Mouse (Mus musculus) forebrain, embryonic 15.5 days (tissue): ENCODE data around the gene Xpo4. TPM values are rescaled to one million over a fixed set of nuclear protein-coding genes. Genes with fewer than 3 reads are reported as not detected.
A peak's percentile ranks its signal among the peaks of the same experiment; 100 is the strongest.

Experiments used
- ATAC-seq: fragments of 200-750 bp; cut with Nextera tagmentation; replicated peaks from 2 replicates; pipeline ENCODE4 v1.8.0; 2017; ENCODE audit warnings: mild to moderate bottlenecking, moderate TSS enrichment, moderate library complexity
- H3K27ac ChIP-seq: fragments of 300-500 bp; sonication (generic); replicated peaks from 2 replicates; pipeline ENCODE4 v1.5.1; 2015; ENCODE audit warnings: mild to moderate bottlenecking, inconsistent platforms
- H3K27me3 ChIP-seq: fragments of 300-500 bp; sonication (generic); 2 replicates; pipeline ENCODE4 v1.6.1; 2015; ENCODE audit warnings: inconsistent platforms
- H3K36me3 ChIP-seq: fragments of 300-500 bp; sonication (generic); 2 replicates; pipeline ENCODE4 v1.6.1; 2015; ENCODE audit warnings: mild to moderate bottlenecking, inconsistent platforms
- H3K4me1 ChIP-seq: fragments of 300-500 bp; sonication (generic); 2 replicates; pipeline ENCODE4 v1.6.1; 2015; ENCODE audit warnings: inconsistent platforms
- H3K4me2 ChIP-seq: fragments of 300-500 bp; sonication (generic); replicated peaks from 2 replicates; pipeline ENCODE4 v1.6.1; 2015; ENCODE audit warnings: mild to moderate bottlenecking, inconsistent platforms
- H3K4me3 ChIP-seq: fragments of 300-500 bp; sonication (generic); 2 replicates; pipeline ENCODE4 v1.5.1; 2015; ENCODE audit warnings: mild to moderate bottlenecking, inconsistent platforms
- H3K9ac ChIP-seq: fragments of 300-500 bp; sonication (generic); replicated peaks from 2 replicates; pipeline ENCODE4 v1.6.1; 2015; ENCODE audit warnings: mild to moderate bottlenecking, inconsistent platforms
- H3K9me3 ChIP-seq: fragments of 300-500 bp; sonication (generic); 2 replicates; pipeline ENCODE4 v1.6.1; 2016; ENCODE audit warnings: inconsistent platforms
- WGBS: fragments of 180-500 bp; shearing (Covaris S2); methylation state at CpG from one replicate; pipeline ENCODE4 v1.1.7; 2015; ENCODE audit warnings: mixed read lengths; 5-methylcytosine and 5-hydroxymethylcytosine counted together
- polyA plus RNA-seq: library from polyadenylated mRNA; unstranded; fragments of >200 nt; fragmentation: Nextera tagmentation; extraction: Ambion mirVana; gene quantifications from 2 replicates; pipeline ENCODE4 v1.2.1, GENCODE M21; 2015

Gene Xpo4
- polyA plus RNA-seq = 14.9 and 15.7 TPM in 2 replicates

DNA sequence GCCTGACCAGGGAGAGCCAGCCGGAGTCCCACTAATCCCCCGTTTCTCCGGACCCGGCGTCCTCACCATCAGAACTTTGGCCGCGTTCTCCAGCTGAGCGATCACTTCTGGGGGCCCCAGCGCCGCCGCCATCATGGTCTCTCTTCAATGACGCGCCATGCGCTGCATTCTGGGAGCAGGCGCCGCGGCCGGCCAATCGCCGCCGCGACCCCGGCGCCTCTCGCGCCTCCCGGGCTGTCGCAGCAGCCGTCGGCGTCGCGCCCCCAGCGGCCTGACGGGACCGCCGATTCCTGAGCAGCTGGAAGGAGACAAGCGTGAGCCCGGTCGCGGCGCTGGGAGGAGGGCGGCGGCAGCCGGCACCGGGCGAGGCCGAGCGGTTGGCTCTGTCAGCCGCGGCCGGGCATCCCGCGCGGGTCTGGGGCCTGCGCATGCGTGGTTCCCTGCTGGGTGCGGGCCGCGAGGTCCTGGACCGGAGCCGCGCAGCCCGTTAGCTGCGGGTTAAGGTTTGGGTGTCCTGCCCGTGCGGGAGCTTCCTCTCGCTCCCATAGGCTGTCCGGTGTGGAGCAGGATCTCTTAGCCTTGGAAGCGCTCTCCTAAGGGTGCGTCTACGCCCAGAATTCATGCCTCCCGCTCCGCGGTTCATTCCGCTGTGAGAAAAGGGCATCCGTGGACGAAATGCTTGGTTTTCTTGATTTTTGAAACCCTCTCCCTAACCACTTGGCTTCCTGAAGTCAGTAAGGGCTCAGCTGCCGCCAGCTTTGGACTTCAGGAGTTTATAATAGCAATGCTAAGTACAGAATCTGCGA lies at the start of gene Xpo4:
Gene Xpo4 (minus strand): TSS at position 609 of the 806 bp plus-strand sequence.
- H3K27me3 ChIP-seq = no peaks in the 10 kb centered on the region
- peak within 1 kb of the TSS; percentile 85 for H3K4me2 ChIP-seq
- H3K27ac ChIP-seq = peak within 1 kb of the TSS; percentile 96
- H3K4me1 ChIP-seq = peaks cover 30% of the 10 kb centered on the region
- H3K9me3 ChIP-seq = no peaks in the 10 kb centered on the region
- peak within 1 kb of the TSS; percentile 90 for H3K9ac ChIP-seq
- ATAC-seq = peak; percentile 97
- peak within 1 kb of the TSS; percentile 82 for H3K4me3 ChIP-seq
- WGBS = under 1% methylated on average over 73 of the region's 80 CpGs
- no peaks in the 10 kb centered on the region for H3K36me3 ChIP-seq

DNA sequence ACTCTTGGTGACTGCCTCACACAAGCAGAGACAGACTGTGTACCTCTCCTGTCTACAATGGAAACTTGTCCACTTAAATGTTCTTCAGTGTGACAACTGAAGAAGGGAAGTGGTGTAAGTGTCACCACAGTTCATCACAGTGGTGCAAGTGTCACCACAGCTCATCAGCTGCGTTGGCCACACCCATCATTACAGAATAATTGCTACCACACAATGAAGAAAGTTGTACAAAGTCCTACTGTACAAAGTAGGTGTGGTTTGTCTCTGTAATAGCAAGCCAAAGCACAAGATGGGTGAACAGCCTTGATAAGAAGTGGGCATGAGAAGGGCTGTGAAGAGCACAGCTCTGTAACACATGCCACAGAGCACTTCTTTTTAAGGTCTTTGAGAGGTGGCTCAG lies 47.7 kb upstream of the Xpo4 start:
- WGBS = 89% methylated on average over 1 of the region's 1 CpGs
- no peak for ATAC-seq

DNA sequence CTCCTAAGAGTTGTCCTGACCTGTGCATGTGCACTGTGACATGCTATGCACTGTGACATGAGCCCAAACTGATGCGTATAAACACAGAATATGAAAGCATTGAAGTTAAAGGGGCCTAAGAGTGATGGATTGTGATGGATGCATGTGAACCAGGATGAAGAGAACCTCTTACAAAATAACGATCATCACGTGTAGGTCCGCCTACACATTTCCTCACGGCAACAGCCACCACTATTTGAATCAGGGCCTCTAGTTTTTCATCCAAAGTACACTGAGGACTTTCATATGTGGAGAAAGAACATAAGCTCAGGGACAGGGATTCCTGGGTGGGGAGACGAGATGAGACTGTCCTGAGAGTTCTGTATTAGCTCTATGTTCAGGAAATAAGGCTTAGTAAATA lies 45.8 kb upstream of the Xpo4 start:
- WGBS = 85% methylated on average over 6 of the region's 6 CpGs
- no peak for ATAC-seq

More for the DNA sequence above, 47.7 kb upstream of the Xpo4 start:
- Histone ChIP-seq H3K9me3 (no peaks in the 10 kb centered on the region), H3K9ac (no peak overlapping the region), H3K4me3 (no peak overlapping the region), H3K4me1 (peaks cover 5% of the 10 kb centered on the region), H3K27ac (no peak overlapping the region), H3K27me3 (no peaks in the 10 kb centered on the region), H3K36me3 (no peaks in the 10 kb centered on the region), H3K4me2 (no peak overlapping the region)

DNA sequence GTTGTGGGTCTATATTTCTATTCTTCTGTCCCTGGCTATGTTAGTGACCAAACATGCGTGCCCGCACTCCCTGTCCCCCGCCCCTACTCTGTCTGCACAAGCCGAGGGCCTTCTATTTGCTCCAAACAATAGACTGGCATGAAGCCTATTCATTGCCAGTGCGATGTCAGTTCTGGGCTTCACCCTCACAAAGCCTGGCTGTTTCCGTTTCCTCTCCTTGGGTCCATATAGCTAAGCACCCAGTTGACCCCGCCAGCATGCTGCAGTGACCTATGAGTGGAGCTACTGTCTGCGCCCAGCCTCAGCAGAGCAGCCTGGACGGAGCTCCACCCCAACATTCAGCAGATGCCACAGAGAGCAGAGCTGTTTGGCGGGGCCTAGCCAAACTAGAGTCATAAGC lies 43.9 kb upstream of the Xpo4 start:
- H3K4me3 ChIP-seq = no peak overlapping the region
- no peaks in the 10 kb centered on the region for H3K36me3 ChIP-seq
- 19% methylated on average over 10 of the region's 10 CpGs for WGBS
- no peak overlapping the region for H3K9ac ChIP-seq
- H3K27me3 ChIP-seq = no peaks in the 10 kb centered on the region
- H3K4me2 ChIP-seq = no peak overlapping the region
- no peak for ATAC-seq
- H3K4me1 ChIP-seq = peaks cover 18% of the 10 kb centered on the region
- H3K27ac ChIP-seq = no peak overlapping the region
- no peaks in the 10 kb centered on the region for H3K9me3 ChIP-seq

More for the DNA sequence above, 45.8 kb upstream of the Xpo4 start:
- Histone ChIP-seq H3K27me3 (no peaks in the 10 kb centered on the region), H3K4me3 (no peak overlapping the region), H3K36me3 (no peaks in the 10 kb centered on the region), H3K27ac (no peak overlapping the region), H3K4me1 (peaks cover 18% of the 10 kb centered on the region), H3K9ac (no peak overlapping the region), H3K4me2 (no peak overlapping the region), H3K9me3 (no peaks in the 10 kb centered on the region)

DNA sequence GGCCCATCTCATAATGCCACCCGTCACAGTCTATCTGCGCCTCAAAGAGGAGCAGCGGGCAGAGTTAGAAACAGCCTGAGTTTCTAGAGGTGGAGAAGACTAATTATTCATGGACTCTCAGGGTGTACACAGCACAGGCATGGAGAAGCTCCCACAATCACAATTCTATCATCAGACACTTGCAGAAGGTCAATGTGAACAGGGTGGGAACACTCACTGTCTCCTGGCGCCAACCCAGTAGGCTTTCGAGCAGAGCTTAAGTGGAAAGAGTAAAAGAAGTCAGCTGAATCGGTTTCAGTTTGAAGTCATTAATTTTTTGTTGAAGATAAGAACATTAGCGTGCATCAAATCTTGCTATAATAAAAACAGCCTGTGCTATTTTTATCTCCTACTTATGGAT lies 43.4 kb upstream of the Xpo4 start:
- no peak overlapping the region for H3K9ac ChIP-seq
- H3K27me3 ChIP-seq = no peaks in the 10 kb centered on the region
- H3K4me1 ChIP-seq = peaks cover 18% of the 10 kb centered on the region
- H3K4me3 ChIP-seq = no peak overlapping the region
- no peaks in the 10 kb centered on the region for H3K36me3 ChIP-seq
- 72% methylated on average over 7 of the region's 7 CpGs for WGBS
- no peak overlapping the region for H3K4me2 ChIP-seq
- H3K27ac ChIP-seq = no peak overlapping the region
- no peak for ATAC-seq
- H3K9me3 ChIP-seq = no peaks in the 10 kb centered on the region

DNA sequence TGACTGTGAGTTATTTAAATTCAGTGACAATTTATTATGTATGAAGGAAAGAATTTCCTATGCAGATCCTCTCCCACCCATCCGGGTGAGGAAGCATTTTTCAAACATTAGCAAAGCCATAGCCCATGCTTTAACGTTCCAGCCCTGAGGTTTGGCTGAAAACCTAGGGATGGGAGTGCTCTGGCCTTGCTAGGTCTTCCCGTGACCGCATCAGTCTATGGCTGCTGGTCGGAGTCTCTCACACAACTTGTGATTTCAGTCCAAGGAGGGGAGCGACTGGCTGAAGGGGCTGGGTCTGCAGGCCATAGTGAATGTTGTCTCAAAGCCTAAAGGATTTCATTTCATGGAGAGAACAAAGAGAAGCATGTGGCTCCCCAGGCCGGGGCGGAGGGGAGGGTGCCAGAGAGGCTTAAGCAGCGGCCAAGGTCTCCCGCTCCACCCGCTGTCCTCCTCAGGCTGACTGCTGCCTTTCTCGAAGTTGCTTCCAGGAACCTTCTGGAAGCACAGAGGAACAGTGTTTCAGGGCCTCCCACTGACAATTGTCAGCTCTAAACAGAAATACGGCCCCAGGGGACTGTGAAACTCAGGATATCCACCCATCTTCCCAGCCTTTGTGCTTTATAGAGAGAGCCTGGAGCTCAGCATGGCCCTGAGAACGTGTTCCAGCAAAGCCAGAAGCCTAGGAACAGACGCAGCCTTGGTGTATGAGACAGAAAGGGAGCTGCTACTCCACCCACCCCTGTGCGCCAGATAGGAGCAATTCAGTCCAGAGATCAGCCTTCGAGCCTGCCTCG lies 42.1 kb upstream of the Xpo4 start:
- WGBS = 21% methylated on average over 18 of the region's 18 CpGs
- H3K9ac ChIP-seq = no peak overlapping the region; the same call in 1 of the 2 replicates
- peak; percentile 42; the same call in 1 of the 2 replicates for ATAC-seq
- H3K36me3 ChIP-seq = no peaks in the 10 kb centered on the region
- peaks cover 18% of the 10 kb centered on the region for H3K4me1 ChIP-seq
- H3K9me3 ChIP-seq = no peaks in the 10 kb centered on the region
- no peaks in the 10 kb centered on the region for H3K27me3 ChIP-seq
- peak overlapping the region; percentile 60 for H3K27ac ChIP-seq
- H3K4me2 ChIP-seq = no peak overlapping the region
- no peak overlapping the region for H3K4me3 ChIP-seq

DNA sequence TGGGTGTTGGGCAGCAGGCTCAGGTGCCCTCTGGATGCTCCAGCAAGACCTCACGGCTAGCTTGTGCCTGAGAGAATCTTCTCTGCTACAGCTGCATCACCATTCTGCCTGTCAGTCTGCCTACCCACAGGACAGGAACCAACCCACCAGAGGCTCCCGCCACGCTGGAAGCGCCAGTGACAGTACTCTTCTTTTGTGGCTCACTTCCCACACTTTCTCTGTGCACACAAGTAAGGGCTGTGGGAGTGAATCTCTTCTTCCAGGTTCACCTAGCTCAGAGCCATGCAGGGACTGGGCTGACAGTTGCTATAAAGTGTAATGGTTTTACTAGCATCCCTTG lies 41.5 kb upstream of the Xpo4 start:
- H3K9me3 ChIP-seq = no peaks in the 10 kb centered on the region
- 73% methylated on average over 4 of the region's 4 CpGs for WGBS
- no peak overlapping the region for H3K4me3 ChIP-seq
- H3K36me3 ChIP-seq = no peaks in the 10 kb centered on the region
- ATAC-seq = peak; percentile 23; the same call in 1 of the 2 replicates
- peaks cover 21% of the 10 kb centered on the region for H3K4me1 ChIP-seq
- H3K9ac ChIP-seq = no peak overlapping the region
- no peak overlapping the region for H3K4me2 ChIP-seq
- H3K27ac ChIP-seq = peak overlapping the region; percentile 60; the same call in 1 of the 2 replicates
- H3K27me3 ChIP-seq = no peaks in the 10 kb centered on the region

DNA sequence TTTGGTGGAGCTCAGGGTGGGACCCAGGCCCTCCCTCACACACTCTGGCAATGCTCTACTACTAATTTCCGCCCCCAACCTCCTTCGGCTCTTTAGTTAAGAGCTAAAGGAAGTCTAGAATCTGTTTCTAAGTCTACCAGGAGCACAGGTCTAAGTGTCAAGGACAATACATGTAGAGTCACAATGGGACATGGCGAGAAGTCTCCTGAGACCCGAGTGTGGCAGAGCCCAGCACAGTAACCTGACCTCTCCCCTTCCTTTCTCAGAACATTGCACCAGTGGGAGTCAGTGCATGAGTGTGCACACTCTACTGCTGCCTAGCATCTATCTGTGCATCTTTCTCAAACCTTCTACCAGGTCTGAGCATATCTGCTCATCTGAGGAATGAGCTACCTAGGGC lies 40.5 kb upstream of the Xpo4 start:
- H3K9ac ChIP-seq = no peak overlapping the region
- peaks cover 21% of the 10 kb centered on the region for H3K4me1 ChIP-seq
- no peaks in the 10 kb centered on the region for H3K36me3 ChIP-seq
- no peaks in the 10 kb centered on the region for H3K27me3 ChIP-seq
- H3K4me3 ChIP-seq = no peak overlapping the region
- no peaks in the 10 kb centered on the region for H3K9me3 ChIP-seq
- H3K27ac ChIP-seq = no peak overlapping the region
- no peak overlapping the region for H3K4me2 ChIP-seq
- WGBS = 94% methylated on average over 4 of the region's 4 CpGs
- ATAC-seq = no peak

DNA sequence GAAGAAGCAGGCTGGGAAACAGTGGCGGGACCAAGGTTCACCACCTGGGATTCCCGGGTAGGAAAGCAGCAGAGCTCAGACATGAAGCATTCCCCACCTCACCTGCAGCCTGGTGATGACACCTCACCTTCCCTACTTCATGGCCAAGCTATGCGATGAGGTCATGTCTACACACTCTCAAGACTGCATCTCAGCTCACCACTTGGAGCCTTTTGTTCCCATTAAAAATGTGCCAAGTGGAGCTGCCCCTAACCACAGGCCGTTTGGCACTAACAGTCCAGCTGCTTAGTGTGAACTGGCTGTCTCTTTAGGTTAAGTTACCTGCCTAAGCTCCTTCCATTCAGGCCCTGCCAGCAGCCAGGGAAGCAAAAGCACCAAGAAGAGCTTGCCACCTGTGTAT lies 39.8 kb upstream of the Xpo4 start:
- Histone ChIP-seq H3K9me3 (no peaks in the 10 kb centered on the region), H3K27me3 (no peaks in the 10 kb centered on the region), H3K27ac (no peak overlapping the region), H3K9ac (no peak overlapping the region), H3K4me2 (no peak overlapping the region), H3K36me3 (no peaks in the 10 kb centered on the region), H3K4me3 (no peak overlapping the region), H3K4me1 (peaks cover 21% of the 10 kb centered on the region)
- whole genome bisulfite sequencing = 86% methylated on average over 4 of the region's 4 CpGs
- no peak for ATAC-seq

DNA sequence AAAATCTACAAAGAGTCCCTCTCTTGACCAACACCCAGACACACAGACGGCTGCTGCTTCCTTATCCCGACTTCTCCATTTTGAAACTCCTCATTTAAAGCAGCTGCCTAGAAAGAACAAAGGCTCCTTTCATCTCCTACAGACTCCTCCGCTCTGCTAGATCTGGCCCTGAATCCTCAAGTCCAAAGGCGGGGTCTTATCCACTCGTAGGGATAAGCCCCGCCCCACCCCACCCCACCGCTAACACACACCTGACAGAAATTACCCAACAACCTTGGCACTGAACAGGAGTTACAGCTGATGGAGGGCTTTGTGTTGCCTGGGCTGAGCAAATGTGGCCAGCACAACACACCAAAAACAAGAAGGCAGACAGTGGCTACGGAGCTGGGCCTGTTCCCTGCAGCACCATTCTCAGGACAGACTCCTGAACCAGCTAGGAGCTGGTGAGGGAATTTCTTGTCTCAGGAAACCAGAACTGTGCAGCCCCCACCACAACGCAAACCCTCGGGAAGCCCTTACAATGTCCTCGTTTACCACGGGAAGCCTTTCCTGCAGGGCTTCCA lies 36.8 kb upstream of the Xpo4 start:
- ATAC-seq = peak; percentile 64
- Histone ChIP-seq H3K9ac (no peak overlapping the region), H3K9me3 (no peaks in the 10 kb centered on the region), H3K27me3 (no peaks in the 10 kb centered on the region), H3K4me2 (no peak overlapping the region), H3K4me3 (no peak overlapping the region), H3K27ac (peak overlapping the region; percentile 58), H3K4me1 (peaks cover 7% of the 10 kb centered on the region; the same call in 1 of the 2 replicates), H3K36me3 (peaks cover 4% of the 10 kb centered on the region; the same call in 1 of the 2 replicates)
- 32% methylated on average over 12 of the region's 12 CpGs for WGBS

DNA sequence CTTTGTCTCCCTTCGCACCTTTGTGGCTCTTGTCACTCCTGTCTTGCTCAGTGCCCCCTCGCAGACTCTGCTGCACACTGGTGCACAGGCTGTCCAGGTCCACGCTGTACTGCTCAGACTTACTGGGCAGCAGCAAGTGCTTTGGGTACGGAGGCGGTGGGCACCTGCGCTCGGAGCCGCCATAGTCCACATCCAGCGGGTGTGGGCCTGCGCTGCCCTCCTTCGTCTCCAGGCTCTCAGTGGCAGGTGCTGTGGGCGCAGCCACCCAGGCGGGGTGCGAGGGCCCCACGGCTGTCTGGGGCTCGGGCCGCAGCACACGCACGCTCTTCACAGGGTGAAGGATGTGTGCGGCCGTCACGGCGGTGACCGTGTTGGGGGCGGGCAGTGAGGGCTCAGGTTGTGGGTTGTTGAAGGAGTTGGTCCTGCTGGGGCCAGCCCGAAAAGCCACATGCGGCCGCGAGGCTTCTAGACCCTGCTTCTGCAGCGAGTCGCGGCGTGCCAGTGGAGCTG lies 34.3 kb upstream of the Xpo4 start:
- H3K27ac ChIP-seq = no peak overlapping the region
- no peak overlapping the region for H3K9ac ChIP-seq
- H3K36me3 ChIP-seq = peaks cover 12% of the 10 kb centered on the region; the same call in 1 of the 2 replicates
- H3K4me2 ChIP-seq = no peak overlapping the region
- H3K9me3 ChIP-seq = no peaks in the 10 kb centered on the region
- 0 out of 2 replicates have a peak, but pooled peaks cover 3% of the 10 kb centered on the region for H3K4me1 ChIP-seq
- no peak for ATAC-seq
- H3K4me3 ChIP-seq = no peak overlapping the region
- no peaks in the 10 kb centered on the region for H3K27me3 ChIP-seq
- WGBS = 96% methylated on average over 33 of the region's 33 CpGs

DNA sequence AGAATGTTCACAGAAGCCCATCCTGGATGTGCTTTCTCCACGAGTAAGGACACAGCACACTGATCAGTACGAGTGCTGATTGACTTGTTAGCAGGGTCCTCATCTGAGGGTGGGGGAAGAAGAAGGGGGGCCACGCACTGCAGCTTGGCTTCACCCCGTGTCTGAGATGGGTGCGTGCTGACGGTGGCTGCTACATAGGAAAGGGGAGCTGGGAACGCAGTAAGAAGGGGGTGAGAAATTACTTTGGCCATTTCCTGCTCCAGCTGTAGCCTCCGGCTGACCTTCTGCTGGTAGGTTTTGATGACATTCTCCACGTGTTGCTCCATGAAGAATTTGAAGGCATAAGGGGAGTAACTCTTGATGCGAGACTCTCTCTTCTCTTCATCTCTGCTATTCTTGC lies 33.8 kb upstream of the Xpo4 start:
- Histone ChIP-seq H3K9ac (no peak overlapping the region), H3K4me1 (0 out of 2 replicates have a peak, but pooled peaks cover 3% of the 10 kb centered on the region), H3K4me2 (no peak overlapping the region), H3K36me3 (peaks cover 14% of the 10 kb centered on the region; the same call in 1 of the 2 replicates), H3K4me3 (no peak overlapping the region), H3K27ac (no peak overlapping the region), H3K27me3 (no peaks in the 10 kb centered on the region), H3K9me3 (no peaks in the 10 kb centered on the region)
- no peak for ATAC-seq
- WGBS = 92% methylated on average over 10 of the region's 10 CpGs
